Mouse (Mus musculus): Measurements from ENCODE around the gene Fbxo45.

DNA sequence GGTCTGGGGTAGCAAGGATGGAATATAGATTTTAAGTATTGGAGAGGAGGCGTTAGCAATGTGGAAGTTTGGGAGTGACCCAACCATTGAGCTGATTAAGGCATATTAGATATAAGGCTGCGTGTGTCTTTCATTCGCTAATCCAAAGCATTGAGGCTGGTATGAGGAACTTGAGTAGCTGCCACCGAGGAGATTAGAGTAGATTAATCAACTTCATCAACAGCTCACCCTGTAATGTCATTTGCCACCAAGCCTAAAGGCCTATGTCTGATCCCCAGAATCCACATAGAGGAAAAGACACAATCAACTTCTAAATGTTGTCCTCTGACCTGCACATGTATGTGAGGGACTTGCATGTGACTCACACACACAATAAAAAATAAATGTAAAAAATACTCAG lies 25.2 kb downstream of the Fbxo45 start:
- TF ChIP-seq CTCF (IDR thresholded peaks at IDR 0.05; ENCODE audit: low read depth, low read length) (no peak), GATA1 (IDR thresholded peaks at IDR 0.05; ENCODE audit: borderline replicate concordance, low read length) (no peak), GATA2 (IDR thresholded peaks at IDR 0.05; ENCODE audit: borderline replicate concordance, low read depth, low read length) (no peak), TAL1 (conservative IDR thresholded peaks at IDR 0.05; ENCODE audit: low read depth, low read length) (no peak), POLR2AphosphoS5 (IDR thresholded peaks at IDR 0.05; ENCODE audit: insufficient replicate concordance, low read depth, low read length) (no peak)

Data from G1E (cell line).